Mouse (Mus musculus): ENCODE results near the gene Gm14443.
"Not testable (repeated sequence)": the region's sequence is repeated elsewhere in the genome, so short reads cannot be mapped to it uniquely, and the experiment has no call there.

Gene Gm14443

DNA sequence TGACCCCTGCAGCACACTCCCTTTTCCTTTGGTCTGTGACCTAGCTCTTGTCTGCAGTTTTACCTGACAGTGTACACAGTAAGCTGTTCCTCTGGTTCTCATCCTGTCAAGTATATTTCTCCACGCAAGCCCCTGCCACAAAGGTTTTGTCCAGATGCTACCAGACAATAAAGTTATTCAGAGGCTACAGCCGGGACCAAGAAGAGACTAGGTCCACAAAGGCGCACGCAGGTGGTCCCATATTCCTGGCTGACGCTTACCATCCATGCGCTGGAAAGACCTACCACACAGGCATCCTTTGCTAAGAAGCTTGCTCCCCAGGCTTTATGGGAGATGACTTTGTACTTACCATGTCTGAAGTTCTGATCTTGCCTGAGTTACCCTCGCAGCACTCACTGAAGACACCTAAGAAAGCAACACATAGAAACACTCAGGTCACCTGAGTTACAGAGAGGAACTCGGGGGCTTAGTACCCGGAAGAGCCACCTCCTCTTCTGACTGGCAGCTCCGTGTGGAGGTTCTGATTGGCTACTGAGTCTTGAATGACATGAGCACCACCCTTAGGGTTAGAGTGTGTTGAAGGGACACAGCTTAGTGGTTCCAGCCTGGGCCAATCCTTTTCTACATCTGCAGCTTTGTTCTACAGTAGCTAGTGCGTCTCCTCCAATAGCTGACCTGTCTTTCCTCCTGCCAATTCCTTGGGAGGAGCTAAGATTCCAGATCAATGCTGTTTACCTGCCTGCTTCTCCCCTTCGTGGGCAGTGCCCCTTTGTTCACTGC is at the start of gene Gm14443:
Gene Gm14443, minus strand, starts transcription at position 471 of the 780 bp plus-strand sequence.
- DNase-seq (ENCODE audit: low spot score in 2 of 2): not testable (repeated sequence)

DNA sequence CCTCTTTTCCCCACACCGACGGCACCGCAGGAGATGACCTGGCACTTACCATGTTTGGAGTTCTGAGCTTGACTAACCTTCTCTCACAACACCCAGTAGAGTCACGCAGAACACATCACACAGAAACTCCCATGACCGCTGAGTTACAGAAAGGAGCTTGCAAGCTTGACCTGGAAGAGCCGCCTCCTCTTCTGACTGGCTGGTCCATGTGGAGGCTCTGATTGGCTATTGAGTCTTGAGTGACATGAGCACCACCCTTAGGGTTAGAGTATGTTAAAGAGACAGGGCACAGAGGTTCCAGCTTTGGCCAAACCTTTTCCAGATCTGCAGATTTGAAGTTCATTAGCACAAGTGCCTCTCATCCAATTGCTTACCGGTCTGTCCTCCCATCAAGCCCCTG is 31.1 kb upstream of the Gm14443 start, which contains the start of gene Gm14391:
Gene Gm14391, minus strand, starts transcription at position 186 of the 400 bp plus-strand sequence.
- not testable (repeated sequence) for DNase-seq (ENCODE audit: low spot score in 2 of 2)

DNA sequence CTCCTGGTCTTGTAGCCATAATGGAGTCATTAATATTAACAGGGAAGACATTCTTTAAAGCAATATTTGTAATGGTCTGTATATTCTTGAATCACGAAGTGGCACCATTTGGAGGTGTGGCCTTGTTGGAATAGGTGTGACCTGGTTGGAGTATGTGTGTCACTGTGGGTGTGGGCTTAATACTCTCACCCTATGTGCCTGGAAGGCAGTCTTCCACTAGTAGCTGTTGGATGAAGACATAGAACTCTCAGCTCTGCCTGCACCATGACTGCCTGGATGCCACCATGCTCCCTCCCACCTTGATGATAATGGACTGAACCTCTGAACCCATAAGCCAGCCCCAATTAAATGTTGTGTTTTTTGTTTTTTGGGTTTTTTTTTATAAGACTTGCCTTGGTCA is 3.3 kb upstream of the Gm14443 start:
- not testable (repeated sequence) for DNase-seq (ENCODE audit: low spot score in 2 of 2)

DNA sequence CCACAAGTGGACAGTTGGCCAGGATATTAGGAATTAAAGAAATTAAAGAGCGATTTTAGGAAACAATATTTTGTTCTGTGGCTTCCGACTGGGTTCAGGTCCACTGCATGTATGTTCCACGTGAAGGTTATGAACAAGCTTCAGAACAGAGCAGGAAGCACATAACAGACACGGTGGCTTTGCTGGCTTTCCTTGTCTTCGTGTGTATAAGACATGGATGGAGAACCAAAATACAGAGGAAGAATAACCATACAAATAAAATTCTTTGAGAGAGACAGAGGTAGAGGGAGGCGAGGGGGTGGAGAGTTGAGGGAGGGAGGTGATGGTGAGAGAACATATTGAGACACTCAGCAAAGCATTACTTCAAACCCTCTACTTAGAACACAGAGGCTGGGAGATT is 641 bp upstream of the Gm14443 start:
- no peak for DNase-seq (ENCODE audit: low spot score in 2 of 2)

DNA sequence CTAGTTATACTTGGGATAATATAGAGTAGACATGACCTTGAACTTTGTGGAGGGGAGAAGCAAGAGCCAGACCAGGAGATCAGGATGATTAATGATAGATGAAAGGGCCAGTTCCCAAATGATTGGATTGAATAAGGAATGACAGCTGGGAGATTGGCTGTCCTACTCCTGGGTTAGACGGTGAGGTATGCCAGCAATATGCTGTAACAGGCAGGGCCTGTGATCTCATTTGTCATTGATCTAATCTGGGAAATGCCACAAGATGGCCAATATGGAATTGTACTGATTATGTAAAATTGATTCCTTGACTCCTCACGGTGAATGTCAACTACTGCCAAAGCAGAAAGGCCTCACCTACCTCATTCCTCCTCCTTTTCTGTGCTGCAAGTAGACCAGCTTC is 1.6 kb downstream of the Gm14443 start:
- DNase-seq (ENCODE audit: low spot score in 2 of 2): not testable (repeated sequence)

DNA sequence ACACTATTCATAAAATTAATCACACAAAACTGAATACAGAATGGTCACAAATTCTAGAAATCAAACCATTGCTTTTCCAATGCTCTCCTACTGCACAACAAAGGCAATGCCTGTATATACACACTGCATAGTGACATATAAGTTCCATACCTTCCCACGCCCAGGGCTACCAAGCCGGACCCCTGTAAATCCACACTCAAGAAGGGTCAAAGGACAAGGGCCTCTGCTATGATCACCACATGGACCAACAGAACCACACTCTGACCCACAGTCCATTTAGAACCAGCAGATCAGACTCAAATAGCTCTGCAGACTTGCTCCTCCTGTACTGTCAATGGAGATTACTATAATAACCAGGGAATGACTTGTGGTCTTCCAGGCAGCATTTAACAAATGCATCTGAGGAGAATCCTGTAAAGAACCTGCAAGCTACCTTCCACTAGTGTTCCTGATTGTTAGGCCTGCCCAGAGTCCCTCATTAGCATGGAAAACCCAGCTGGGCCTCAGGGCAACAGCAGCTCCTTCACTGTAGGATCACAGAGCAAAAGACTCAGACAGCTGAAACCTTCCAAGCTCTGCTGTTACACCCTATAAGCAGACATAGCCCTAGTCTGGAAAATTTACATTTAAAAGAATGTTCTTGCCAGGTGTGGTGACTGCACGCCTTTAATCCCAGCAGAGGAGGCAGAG is 2.6 kb downstream of the Gm14443 start:
- not testable (repeated sequence) for DNase-seq (ENCODE audit: low spot score in 2 of 2)

DNA sequence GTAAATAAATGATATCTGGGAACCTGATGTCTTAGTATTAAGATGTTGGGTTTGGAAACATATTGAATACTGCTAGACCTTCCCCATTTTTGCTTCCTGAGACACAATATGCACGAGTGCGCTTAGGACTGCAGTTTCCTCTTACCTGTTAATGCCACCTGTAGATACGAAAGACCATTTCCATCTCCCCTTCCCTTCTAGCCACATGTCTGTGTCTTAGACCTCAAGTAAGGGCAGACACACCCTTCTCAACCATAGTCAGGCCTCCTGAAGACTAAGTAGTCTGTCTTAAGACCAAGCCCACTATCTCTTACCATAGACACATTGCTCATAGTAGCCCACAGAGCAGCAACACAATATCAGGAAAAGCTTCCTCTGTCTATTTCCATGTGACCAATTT is 3.5 kb downstream of the Gm14443 start:
- no peak for DNase-seq (ENCODE audit: low spot score in 2 of 2)

DNA sequence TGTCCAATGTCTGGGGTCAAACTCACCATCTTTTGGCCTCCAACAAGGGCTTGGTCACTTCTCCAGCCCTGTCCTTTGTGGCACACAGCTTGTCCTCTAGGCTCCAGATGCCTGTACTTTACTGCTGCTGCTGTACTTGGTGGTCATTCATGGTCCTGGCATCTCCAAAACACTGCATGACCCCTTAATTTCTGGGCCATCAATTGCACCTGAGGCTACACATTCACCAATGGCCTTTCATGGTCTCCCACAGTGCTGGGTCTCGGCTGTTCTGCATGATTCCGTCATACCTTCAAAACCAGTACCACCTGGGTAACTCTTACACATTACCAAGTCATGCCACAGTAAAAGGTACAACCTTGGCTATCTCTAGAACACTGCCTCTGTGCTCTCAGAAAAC is 8.8 kb downstream of the Gm14443 start:
- not testable (repeated sequence) for DNase-seq (ENCODE audit: low spot score in 2 of 2)

DNA sequence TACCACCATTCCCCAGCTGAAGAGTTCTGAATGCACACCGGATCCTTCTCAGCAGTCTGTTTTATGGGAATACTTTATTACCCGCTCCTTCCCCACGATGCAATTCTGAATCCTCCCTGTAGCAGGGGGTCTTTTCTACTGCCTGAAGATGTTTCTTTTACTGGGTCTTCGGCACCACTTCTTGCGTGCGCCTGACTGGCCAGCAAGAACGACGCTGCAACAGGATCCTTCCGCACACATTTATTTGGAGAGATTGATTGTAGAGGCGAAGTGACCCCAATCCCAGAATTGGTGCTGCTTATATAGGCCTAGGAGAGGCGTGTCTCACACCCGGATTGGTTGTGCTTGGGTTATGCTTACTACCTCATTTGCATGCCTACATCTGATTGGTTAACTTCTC is 10.6 kb downstream of the Gm14443 start:
- not testable (repeated sequence) for DNase-seq (ENCODE audit: low spot score in 2 of 2)

DNA sequence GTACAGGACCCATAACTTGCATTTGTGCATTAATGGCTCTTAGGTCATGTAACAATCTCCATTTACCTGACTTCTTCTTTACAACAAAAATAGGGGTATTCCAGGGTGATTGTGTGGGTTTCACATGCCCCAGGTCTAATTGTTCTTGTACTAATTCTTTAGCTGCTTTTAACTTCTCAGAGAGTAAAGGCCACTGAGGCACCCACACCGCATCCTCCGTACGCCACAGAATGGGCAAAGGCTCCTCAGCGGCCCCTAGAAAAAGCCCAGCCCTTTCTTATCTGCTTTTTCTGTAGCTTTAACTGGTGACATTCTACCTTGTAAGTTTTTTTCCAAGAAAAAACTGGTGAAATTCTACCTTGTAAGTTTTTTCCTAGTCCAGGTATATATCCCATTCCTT is 14.2 kb downstream of the Gm14443 start:
- DNase-seq (ENCODE audit: low spot score in 2 of 2): not testable (repeated sequence)

DNA sequence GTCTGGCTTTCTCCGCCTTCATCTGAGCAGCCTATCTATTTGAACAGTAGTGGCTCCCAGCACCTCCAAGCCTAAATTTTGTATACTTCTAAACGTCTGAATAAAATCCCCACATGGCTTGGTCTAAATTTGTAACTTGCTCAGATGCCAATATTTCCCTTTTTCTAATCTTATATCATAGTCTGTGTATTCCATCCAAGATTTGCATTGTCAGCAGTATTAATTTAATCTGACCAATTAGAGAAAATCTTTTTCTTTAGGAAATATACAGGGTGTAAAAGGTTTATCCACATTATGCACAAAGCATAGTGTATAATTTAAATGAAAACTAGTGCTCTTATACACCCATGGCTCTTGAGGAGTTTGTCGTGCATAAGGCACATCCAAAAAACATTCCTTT is 17.0 kb downstream of the Gm14443 start:
- DNase-seq (ENCODE audit: low spot score in 2 of 2): no peak

DNA sequence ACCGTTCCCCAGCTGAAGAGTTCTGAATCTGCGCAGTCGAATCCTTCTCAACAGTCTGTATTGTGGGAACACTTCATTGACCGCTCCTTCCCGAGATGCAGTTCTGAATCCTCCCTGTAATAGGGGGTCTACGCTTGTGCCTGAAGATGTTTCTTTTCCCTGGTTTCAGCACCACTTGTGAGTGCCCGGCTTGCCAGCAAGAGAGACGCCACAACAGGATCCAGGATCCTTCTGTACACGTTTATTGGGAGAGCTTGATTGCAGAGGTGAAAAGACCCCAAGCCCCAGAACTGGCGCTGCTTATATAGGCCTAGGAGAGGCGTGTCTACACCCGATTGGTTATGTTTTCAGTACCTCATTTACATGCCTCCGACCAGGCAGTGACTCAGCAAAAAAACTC is 19.0 kb downstream of the Gm14443 start:
- no peak for DNase-seq (ENCODE audit: low spot score in 2 of 2)

DNA sequence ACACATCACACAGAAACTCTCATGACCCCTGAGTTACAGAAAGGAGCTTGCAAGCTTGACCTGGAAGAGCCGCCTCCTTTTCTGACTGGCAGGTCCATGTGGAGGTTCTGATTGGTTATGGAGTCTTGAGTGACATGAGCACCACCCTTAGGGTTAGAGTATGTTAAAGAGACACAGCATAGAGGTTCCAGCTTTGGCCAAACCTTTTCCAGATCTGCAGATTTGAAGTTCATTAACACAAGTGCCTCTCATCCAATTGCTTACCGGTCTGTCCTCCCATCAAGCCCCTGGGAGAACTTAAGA is 33.7 kb downstream of the Gm14443 start, which contains the start of gene Gm14399:
Gene Gm14399, minus strand, starts transcription at position 20 of the 303 bp plus-strand sequence.
- not testable (repeated sequence) for DNase-seq (ENCODE audit: low spot score in 2 of 2)

DNA sequence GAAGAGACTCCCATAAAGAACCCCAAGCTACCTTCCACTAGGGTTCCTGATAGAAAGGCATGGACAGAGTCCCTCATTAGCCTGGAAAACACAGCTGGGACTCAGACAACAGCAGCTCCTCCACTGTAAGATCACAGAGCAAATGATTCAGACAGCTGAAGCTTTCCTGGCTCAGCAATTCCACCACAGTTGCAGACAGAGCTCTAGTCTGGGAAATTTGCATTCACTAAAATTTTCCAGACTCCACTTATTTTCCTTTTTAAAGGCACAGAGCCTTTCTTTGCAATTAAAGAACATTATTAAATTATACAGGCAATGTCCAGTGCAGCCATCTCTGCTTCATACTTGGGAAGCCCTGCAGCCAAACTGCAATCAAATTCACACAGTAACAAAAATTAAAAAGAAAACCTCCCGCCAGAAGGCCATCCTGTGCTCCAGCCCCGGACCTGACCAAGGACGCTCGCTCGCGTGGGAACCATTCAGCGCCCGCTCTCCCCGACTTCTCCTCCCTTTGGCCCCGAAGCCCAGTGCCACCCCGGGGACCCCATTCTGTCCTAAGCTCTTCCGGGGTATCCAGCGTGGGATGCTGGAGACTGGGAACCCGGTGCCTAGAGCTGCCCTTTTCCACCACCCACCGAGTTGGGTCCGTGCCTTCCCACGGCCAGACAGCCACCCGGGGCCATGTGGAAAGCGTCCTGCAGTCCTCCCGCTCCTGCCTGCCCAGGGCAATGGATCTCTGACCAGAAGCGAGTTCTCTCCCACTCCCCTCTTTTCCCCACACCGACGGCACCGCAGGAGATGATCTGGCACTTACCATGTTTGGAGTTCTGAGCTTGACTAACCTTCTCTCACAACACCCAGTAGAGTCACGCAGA is 34.3 kb downstream of the Gm14443 start:
- DNase-seq (ENCODE audit: low spot score in 2 of 2): peak; percentile 49 to 51

DNA sequence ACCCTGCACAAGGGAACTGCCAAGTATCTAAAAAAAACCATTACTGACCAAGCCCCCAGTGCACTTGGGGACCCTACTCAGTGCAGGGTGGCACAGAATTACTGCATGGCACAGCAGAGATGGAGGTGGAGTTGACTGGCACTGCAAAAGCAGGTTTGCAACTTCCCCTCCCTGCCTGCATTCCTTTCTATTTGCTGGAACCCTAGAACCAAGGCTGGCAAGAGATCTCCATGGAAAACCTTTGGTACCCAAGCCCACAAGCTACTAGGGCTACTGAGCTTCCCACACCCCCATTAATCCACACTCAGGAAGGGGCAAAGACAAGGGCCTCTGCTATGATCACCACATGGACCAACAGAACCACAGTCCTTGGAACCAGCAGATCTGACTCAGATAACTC is 35.0 kb downstream of the Gm14443 start:
- not testable (repeated sequence) for DNase-seq (ENCODE audit: low spot score in 2 of 2)

All from heart, adult 9 months (tissue).